Mouse (Mus musculus): ENCODE measurements around the gene Arhgap17.

DNA sequence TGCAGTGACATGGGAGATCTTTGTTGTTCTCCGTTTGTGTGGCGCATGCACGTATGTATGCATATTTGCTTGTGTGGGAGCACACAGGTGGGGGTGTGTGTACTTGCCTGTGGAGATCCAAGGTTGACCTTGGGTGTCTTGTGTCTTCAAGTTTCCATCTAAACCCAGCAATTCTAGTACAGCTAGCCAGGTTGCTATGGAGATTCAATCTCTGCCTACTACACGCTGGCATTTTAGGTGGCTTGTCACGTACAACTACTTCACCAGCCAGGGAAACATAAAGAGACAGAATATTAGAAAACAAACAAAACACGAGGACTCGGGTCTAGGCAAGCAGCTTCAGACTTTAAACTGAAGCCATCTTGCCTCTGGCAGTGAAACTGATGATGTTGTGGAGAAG lies 116.3 kb downstream of the Arhgap17 start:
- TF ChIP-seq CTCF (IDR thresholded peaks at IDR 0.05; ENCODE audit: low read depth, low read length) (no peak), POLR2A (IDR thresholded peaks at IDR 0.05; ENCODE audit: borderline replicate concordance, low read depth, low read length) (no peak)

Measured in bone marrow macrophage, adult 2 months (primary cell).